Mouse (Mus musculus) megakaryocyte, embryonic 14.5 days (primary cell): ENCODE data around the gene 1700109H08Rik.

Source experiments
- FLI1 ChIP-seq: IDR thresholded peaks from 2 replicates; pipeline ENCODE4 v1.6.1; 2012; ENCODE audit warnings: low read length, inconsistent platforms, mixed read lengths
- GATA1 ChIP-seq: IDR thresholded peaks from 3 replicates; pipeline ENCODE4 v1.6.1; 2012; ENCODE audit warnings: mixed read lengths, low read length, inconsistent platforms, borderline replicate concordance

DNA sequence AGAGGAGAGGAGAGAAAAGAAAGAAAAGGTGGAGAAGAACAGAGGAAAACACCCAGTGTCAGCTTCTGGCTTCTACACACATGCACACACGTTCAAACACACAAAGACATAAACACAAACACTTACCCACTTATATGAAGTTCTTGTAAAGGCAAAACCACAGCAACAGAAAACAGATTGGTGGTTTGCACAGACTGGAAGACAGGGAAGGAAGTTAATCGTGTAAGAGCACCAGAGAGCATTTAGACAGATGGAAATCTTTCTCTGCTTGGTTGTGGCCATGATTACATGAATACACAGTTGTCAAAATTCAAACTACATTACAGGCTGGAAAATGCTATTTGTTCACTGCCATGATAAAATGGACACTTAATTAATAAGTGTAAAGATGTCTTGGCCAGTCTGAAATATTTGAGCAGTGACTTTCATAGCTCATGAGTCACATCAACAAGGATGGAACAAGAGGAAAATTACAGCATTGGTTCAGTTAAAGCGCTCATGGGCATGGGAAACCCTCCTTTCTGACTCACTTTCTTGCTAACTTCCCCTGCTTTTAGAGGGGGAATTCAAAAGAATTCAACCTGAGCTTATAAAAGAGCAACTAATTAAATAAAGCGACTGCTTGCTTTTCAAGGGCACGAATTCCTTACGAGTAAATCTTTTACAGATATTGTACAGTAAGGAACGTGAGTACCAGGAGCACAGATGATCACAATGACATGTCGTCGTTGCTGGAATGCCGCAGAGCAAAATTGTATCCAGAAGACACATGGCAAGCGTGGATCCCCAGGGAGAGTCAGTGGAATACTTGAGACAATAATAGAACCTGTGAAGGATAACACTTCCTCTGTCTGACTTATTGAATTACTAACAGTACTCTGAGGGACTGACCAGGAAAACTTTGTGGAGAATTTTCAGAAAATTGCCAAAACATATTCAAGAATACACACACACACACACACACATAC, 32.6 kb upstream of the 1700109H08Rik start:
- TF ChIP-seq GATA1 (no peak), FLI1 (no peak)
